Mouse (Mus musculus) liver, embryonic 15.5 days (tissue): ENCODE results near the gene Tat. TPM values are rescaled to one million over a fixed set of nuclear protein-coding genes. Genes with fewer than 3 reads are reported as not detected.

Experiments
- polyA plus RNA-seq: library from polyadenylated mRNA; unstranded; fragments of >200 nt; fragmentation: Nextera tagmentation; extraction: Ambion mirVana; gene quantifications from 2 replicates; pipeline ENCODE4 v1.2.1, GENCODE M21; 2015

Tat gene
- polyA plus RNA-seq, 1 experiment from 2014 or later = 0.25 TPM

Other genes with a start within 250 kb of the Tat start
- gene Ap1g1, start 211.9 kb upstream of the Tat start, polyA plus RNA-seq = 14.9 and 15.7 TPM in 2 replicates
- gene Phlpp2, start 121.9 kb upstream of the Tat start, polyA plus RNA-seq = 3.2 and 3.7 TPM in 2 replicates
- gene Marveld3, start 28.2 kb upstream of the Tat start, polyA plus RNA-seq = 0.06 and 0.26 TPM in 2 replicates
- 0.09 TPM in 1 of 2 replicates, not detected in the other for gene Chst4, start 49.3 kb downstream of the Tat start, polyA plus RNA-seq
- 0.89 and 1.1 TPM in 2 replicates for gene Zfp612, start 89.3 kb downstream of the Tat start, polyA plus RNA-seq
- not detected in 2 replicates for gene Gm21964, start 110.8 kb downstream of the Tat start, polyA plus RNA-seq
- gene Gm17720, start 112.3 kb downstream of the Tat start, polyA plus RNA-seq = not detected in 2 replicates
- gene Calb2, start 177.8 kb downstream of the Tat start, polyA plus RNA-seq = not detected in 2 replicates
- 2.9 TPM in 2 replicates for gene Cmtr2, start 225.2 kb downstream of the Tat start, polyA plus RNA-seq